Comparison of ENCODE assay signal across 9 mouse cellular contexts in genomic region chr7:114118180-114118579, GRCm38 (mm10). TPM values are rescaled to one million over a fixed set of nuclear protein-coding genes. Genes with fewer than 3 reads are reported as not detected.
DNase-seq lines count a peak whose midpoint lies in the region; ATAC-seq lines count a peak whose summit lies in the region.
"Had no signal": no experiment of that assay in that cellular context is flagged by ENCODE, and none has a peak within 500 bp of the region (broad histone marks: within the 10 kb centered on the region; RNA-seq: fewer than 3 reads in every experiment).

No protein-coding gene starts in this region.

- H3K36me3 ChIP-seq in lung, embryonic 16.5 days (ENCODE audit: control insufficient read depth, insufficient read depth, low read length), result no peaks in the 10 kb centered on the region; the same call in 1 of the 2 replicates
- no peaks in the 10 kb centered on the region for H3K36me3 ChIP-seq in hindbrain, embryonic 13.5 days
- no peaks in the 10 kb centered on the region for H3K36me3 ChIP-seq in limb, embryonic 11.5 days (ENCODE audit: control insufficient read depth, insufficient read depth, low read length)
- H3K36me3 ChIP-seq in stomach, embryonic 14.5 days (ENCODE audit: control insufficient read depth, insufficient read depth, low read length), result no peaks in the 10 kb centered on the region

- H3K4me2 ChIP-seq in lung, embryonic 16.5 days (ENCODE audit: low read depth, low read length), result peak overlapping the region; percentile 83
- H3K4me2 ChIP-seq in hindbrain, embryonic 13.5 days, result peak overlapping the region; percentile 86
- peak overlapping the region; percentile 79 for H3K4me2 ChIP-seq in limb, embryonic 11.5 days (ENCODE audit: low read depth, severe bottlenecking)
- H3K4me2 ChIP-seq in stomach, embryonic 14.5 days (replicated peaks; ENCODE audit: low read depth, low read length), result peak overlapping the region; percentile 72

- peak overlapping the region; percentile 88 for H3K4me3 ChIP-seq in lung, embryonic 16.5 days (ENCODE audit: low read length)
- peak overlapping the region; percentile 80 for H3K4me3 ChIP-seq in hindbrain, embryonic 13.5 days
- H3K4me3 ChIP-seq in limb, embryonic 11.5 days (ENCODE audit: low read depth, low read length), result peak overlapping the region; percentile 74
- H3K4me3 ChIP-seq in stomach, embryonic 14.5 days (ENCODE audit: low read depth, low read length), result peak overlapping the region; percentile 82; the same call in 1 of the 2 replicates

- peak overlapping the region; percentile 88; the same call in 1 of the 2 replicates for H3K9ac ChIP-seq in lung, embryonic 16.5 days (ENCODE audit: low read length)
- no peak overlapping the region for H3K9ac ChIP-seq in hindbrain, embryonic 13.5 days
- no peak overlapping the region for H3K9ac ChIP-seq in limb, embryonic 11.5 days (ENCODE audit: low read length)
- H3K9ac ChIP-seq in stomach, embryonic 14.5 days (replicated peaks; ENCODE audit: low read depth, low read length), result no peak overlapping the region

- no peaks in the 10 kb centered on the region for H3K27me3 ChIP-seq in lung, embryonic 16.5 days (ENCODE audit: control insufficient read depth, insufficient read depth, low read depth, low read length)
- H3K27me3 ChIP-seq in hindbrain, embryonic 13.5 days, result 0 out of 2 replicates have a peak, but pooled peaks cover 4% of the 10 kb centered on the region
- H3K27me3 ChIP-seq in limb, embryonic 11.5 days (ENCODE audit: control insufficient read depth, insufficient read depth, low read length), result no peaks in the 10 kb centered on the region
- H3K27me3 ChIP-seq in stomach, embryonic 14.5 days (ENCODE audit: control insufficient read depth, insufficient read depth, low read length), result no peaks in the 10 kb centered on the region
- H3K27me3 ChIP-seq: Patski had no signal

- peaks cover 13% of the 10 kb centered on the region; the same call in 1 of the 2 replicates for H3K4me1 ChIP-seq in lung, embryonic 16.5 days (replicated peaks; ENCODE audit: control insufficient read depth, insufficient read depth, low read length)
- H3K4me1 ChIP-seq in hindbrain, embryonic 13.5 days (replicated peaks), result peaks cover 15% of the 10 kb centered on the region
- H3K4me1 ChIP-seq in limb, embryonic 11.5 days (ENCODE audit: control insufficient read depth, insufficient read depth, low read length), result no peaks in the 10 kb centered on the region
- H3K4me1 ChIP-seq in stomach, embryonic 14.5 days (ENCODE audit: control insufficient read depth, insufficient read depth, low read length), result peaks cover 3% of the 10 kb centered on the region; the same call in 1 of the 2 replicates

- no peak overlapping the region for H3K27ac ChIP-seq in lung, embryonic 16.5 days (ENCODE audit: low read length)
- H3K27ac ChIP-seq in hindbrain, embryonic 13.5 days, result no peak overlapping the region
- H3K27ac ChIP-seq in limb, embryonic 11.5 days (replicated peaks; ENCODE audit: low read depth, low read length), result no peak overlapping the region
- H3K27ac ChIP-seq in stomach, embryonic 14.5 days (ENCODE audit: low read length), result no peak overlapping the region

- no peaks in the 10 kb centered on the region for H3K9me3 ChIP-seq in lung, embryonic 16.5 days (ENCODE audit: control insufficient read depth, low read length)
- H3K9me3 ChIP-seq in hindbrain, embryonic 13.5 days, result no peaks in the 10 kb centered on the region
- no peaks in the 10 kb centered on the region for H3K9me3 ChIP-seq in limb, embryonic 11.5 days (ENCODE audit: control insufficient read depth, low read length)
- H3K9me3 ChIP-seq in stomach, embryonic 14.5 days (ENCODE audit: control insufficient read depth, low read depth, low read length), result no peaks in the 10 kb centered on the region

- 28% methylated on average over 7 of the region's 7 CpGs for WGBS in lung, embryonic 16.5 days
- WGBS in hindbrain, embryonic 13.5 days, result 41% methylated on average over 7 of the region's 7 CpGs
- 47% methylated on average over 7 of the region's 7 CpGs for WGBS in limb, embryonic 11.5 days
- WGBS in stomach, embryonic 14.5 days, result 41% methylated on average over 7 of the region's 7 CpGs

- no peak for DNase-seq in lung, adult 18-20 months
- no peak for DNase-seq in limb, embryonic 11.5 days (ENCODE audit: low spot score)
- no peak for DNase-seq in layer of hippocampus, postnatal 14 days (ENCODE audit: low spot score in 2 of 2)
- DNase-seq in ovary, postnatal 36 days (ENCODE audit: low spot score), result no peak
- no peak for DNase-seq in layer of hippocampus, adult 9-10 months (ENCODE audit: low spot score)

- ATAC-seq in lung, embryonic 16.5 days (ENCODE audit: low read depth), result no peak
- no peak for ATAC-seq in hindbrain, embryonic 13.5 days (ENCODE audit: low FRiP score)
- ATAC-seq in limb, embryonic 11.5 days (ENCODE audit: insufficient number of reproducible peaks, low FRiP score, low TSS enrichment, low read depth), result no peak
- no peak for ATAC-seq in stomach, embryonic 14.5 days (ENCODE audit: insufficient number of reproducible peaks, insufficient read depth, low FRiP score, low read depth)

RNA-seq across cellular contexts. Expression of gene Rras2, which starts 0.6 kb away (rescaled TPM):
- polyA plus RNA-seq in lung, embryonic 16.5 days (2015; fragmentation: Nextera tagmentation; extraction: Ambion mirVana), result 40.1 and 45.1 TPM in 2 replicates
- polyA plus RNA-seq in hindbrain, embryonic 13.5 days (2015; fragmentation: Nextera tagmentation; extraction: Ambion mirVana), result 15.8 and 17.6 TPM in 2 replicates
- 27.0 and 29.8 TPM in 2 replicates for polyA plus RNA-seq in limb, embryonic 11.5 days (2014; fragmentation: Nextera tagmentation; extraction: Ambion mirVana)
- polyA plus RNA-seq in stomach, embryonic 14.5 days (2014; fragmentation: Nextera tagmentation; extraction: Ambion mirVana), result 29.4 and 30.1 TPM in 2 replicates
- total RNA-seq in layer of hippocampus, postnatal 14 days (2021), result 10 to 100 TPM; 61.3 to 61.5 TPM
